Mouse (Mus musculus): ENCODE data around the gene Arl4d. TPM values are rescaled to one million over a fixed set of nuclear protein-coding genes. Genes with fewer than 3 reads are reported as not detected.

The Arl4d gene
- polyA plus RNA-seq, 1 experiment from 2014 or later, result 6.3 TPM

GRCm38 (mm10) chr11:101658751-101659558, 6.4 kb upstream of the Arl4d start:
- H3K4me3 ChIP-seq (ENCODE audit: low read depth, low read length), result no peak overlapping the region
- WGBS, result 35% methylated on average over 10 of the region's 10 CpGs

GRCm38 (mm10) chr11:101661191-101661590, 4.2 kb upstream of the Arl4d start:
- H3K4me1 ChIP-seq (replicated peaks; ENCODE audit: control insufficient read depth, insufficient read depth, low read length), result no peaks in the 10 kb centered on the region; the same call in 1 of the 2 replicates
- no peak overlapping the region for H3K4me3 ChIP-seq (ENCODE audit: low read depth, low read length)
- H3K27me3 ChIP-seq (replicated peaks; ENCODE audit: control insufficient read depth, insufficient read depth, low read length), result no peaks in the 10 kb centered on the region
- WGBS, result 69% methylated on average over 7 of the region's 7 CpGs
- no peak overlapping the region for H3K27ac ChIP-seq (ENCODE audit: low read depth, low read length)
- no peaks in the 10 kb centered on the region for H3K36me3 ChIP-seq (ENCODE audit: control insufficient read depth, insufficient read depth)
- H3K9ac ChIP-seq (ENCODE audit: low read depth, low read length), result no peak overlapping the region
- ATAC-seq, result no peak
- H3K4me2 ChIP-seq (replicated peaks; ENCODE audit: low read depth), result no peak overlapping the region
- no peak for TF ChIP-seq CTCF (IDR thresholded peaks at IDR 0.05; ENCODE audit: low read depth)
- no peaks in the 10 kb centered on the region for H3K9me3 ChIP-seq (ENCODE audit: control insufficient read depth)

More at GRCm38 (mm10) chr11:101658751-101659558, 6.4 kb upstream of the Arl4d start:
- Histone ChIP-seq H3K27me3 (replicated peaks; ENCODE audit: control insufficient read depth, insufficient read depth, low read length) (no peaks in the 10 kb centered on the region), H3K27ac (ENCODE audit: low read depth, low read length) (no peak overlapping the region), H3K4me2 (replicated peaks; ENCODE audit: low read depth) (peak overlapping the region; percentile 35; the same call in 1 of the 2 replicates), H3K9me3 (ENCODE audit: control insufficient read depth) (no peaks in the 10 kb centered on the region), H3K36me3 (ENCODE audit: control insufficient read depth, insufficient read depth) (no peaks in the 10 kb centered on the region), H3K9ac (ENCODE audit: low read depth, low read length) (no peak overlapping the region), H3K4me1 (replicated peaks; ENCODE audit: control insufficient read depth, insufficient read depth, low read length) (no peaks in the 10 kb centered on the region; the same call in 1 of the 2 replicates)
- peak; percentile 10; the same call in 1 of the 2 replicates for ATAC-seq
- TF ChIP-seq CTCF (IDR thresholded peaks at IDR 0.05; ENCODE audit: low read depth), result peak; percentile 91

- Histone ChIP-seq H3K27ac (ENCODE audit: low read depth, low read length) (no peak overlapping the region), H3K36me3 (ENCODE audit: control insufficient read depth, insufficient read depth) (no peaks in the 10 kb centered on the region), H3K4me1 (replicated peaks; ENCODE audit: control insufficient read depth, insufficient read depth, low read length) (no peaks in the 10 kb centered on the region; the same call in 1 of the 2 replicates), H3K4me3 (ENCODE audit: low read depth, low read length) (no peak overlapping the region), H3K9ac (ENCODE audit: low read depth, low read length) (no peak overlapping the region), H3K4me2 (replicated peaks; ENCODE audit: low read depth) (no peak overlapping the region), H3K9me3 (ENCODE audit: control insufficient read depth) (no peaks in the 10 kb centered on the region), H3K27me3 (replicated peaks; ENCODE audit: control insufficient read depth, insufficient read depth, low read length) (no peaks in the 10 kb centered on the region)
- 25% methylated on average over 5 of the region's 5 CpGs for WGBS
- no peak for TF ChIP-seq CTCF (IDR thresholded peaks at IDR 0.05; ENCODE audit: low read depth)
- no peak for ATAC-seq
These were observed 3.6 kb upstream of the Arl4d start for GRCm38 (mm10) chr11:101661786-101662185.

- no peak for ATAC-seq
- no peaks in the 10 kb centered on the region for H3K36me3 ChIP-seq (ENCODE audit: control insufficient read depth, insufficient read depth)
These were observed 1.9 kb upstream of the Arl4d start for GRCm38 (mm10) chr11:101663229-101664027.

GRCm38 (mm10) chr11:101665636-101665992, 273 bp downstream of the Arl4d start:
- WGBS, result 1% methylated on average over 24 of the region's 24 CpGs
- TF ChIP-seq CTCF (IDR thresholded peaks at IDR 0.05; ENCODE audit: low read depth), result no peak
- peak overlapping the region; percentile 15 for H3K27ac ChIP-seq (ENCODE audit: low read depth, low read length)
- 0 out of 2 replicates have a peak, but pooled peaks cover 4% of the 10 kb centered on the region for H3K4me1 ChIP-seq (replicated peaks; ENCODE audit: control insufficient read depth, insufficient read depth, low read length)
- no peaks in the 10 kb centered on the region for H3K36me3 ChIP-seq (ENCODE audit: control insufficient read depth, insufficient read depth)
- H3K9ac ChIP-seq (ENCODE audit: low read depth, low read length), result peak overlapping the region; percentile 62
- H3K4me3 ChIP-seq (ENCODE audit: low read depth, low read length), result peak overlapping the region; percentile 55
- H3K4me2 ChIP-seq (replicated peaks; ENCODE audit: low read depth), result peak overlapping the region; percentile 84
- no peaks in the 10 kb centered on the region for H3K9me3 ChIP-seq (ENCODE audit: control insufficient read depth)
- no peaks in the 10 kb centered on the region for H3K27me3 ChIP-seq (replicated peaks; ENCODE audit: control insufficient read depth, insufficient read depth, low read length)
- peak; percentile 48; the same call in 1 of the 2 replicates for ATAC-seq

More at GRCm38 (mm10) chr11:101663229-101664027, 1.9 kb upstream of the Arl4d start:
- no peaks in the 10 kb centered on the region for H3K9me3 ChIP-seq (ENCODE audit: control insufficient read depth)
- H3K27ac ChIP-seq (ENCODE audit: low read depth, low read length), result no peak overlapping the region
- H3K4me1 ChIP-seq (replicated peaks; ENCODE audit: control insufficient read depth, insufficient read depth, low read length), result 0 out of 2 replicates have a peak, but pooled peaks cover 2% of the 10 kb centered on the region
- no peak overlapping the region for H3K4me3 ChIP-seq (ENCODE audit: low read depth, low read length)
- no peak for TF ChIP-seq CTCF (IDR thresholded peaks at IDR 0.05; ENCODE audit: low read depth)
- 37% methylated on average over 11 of the region's 11 CpGs for WGBS
- H3K9ac ChIP-seq (ENCODE audit: low read depth, low read length), result no peak overlapping the region
- no peaks in the 10 kb centered on the region for H3K27me3 ChIP-seq (replicated peaks; ENCODE audit: control insufficient read depth, insufficient read depth, low read length)
- H3K4me2 ChIP-seq (replicated peaks; ENCODE audit: low read depth), result no peak overlapping the region
